Mouse (Mus musculus): ENCODE data around the gene Inhbe.
"Not testable (repeated sequence)": the region's sequence is repeated elsewhere in the genome, so short reads cannot be mapped to it uniquely, and the experiment has no call there.

Gene Inhbe

DNA sequence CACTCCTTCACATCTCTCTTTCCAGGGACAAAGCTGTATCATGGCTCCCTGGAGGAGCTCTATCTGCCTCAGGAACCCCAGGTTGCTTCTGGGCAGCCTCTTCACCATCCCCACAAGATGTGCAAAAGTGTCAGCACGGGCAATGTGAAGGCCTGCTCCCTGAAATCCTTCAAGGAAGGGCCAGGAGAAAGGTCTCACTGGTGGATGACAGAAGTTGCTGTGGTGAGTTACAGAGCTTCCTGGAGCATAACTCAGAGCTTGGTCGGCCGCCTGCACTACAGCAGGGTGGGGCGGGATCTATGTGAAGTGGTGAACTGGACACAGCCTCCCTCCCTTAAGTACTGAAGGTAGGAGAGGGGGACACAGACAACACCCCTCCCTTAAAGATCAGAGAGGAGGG lies 31.5 kb downstream of the Inhbe start:
- no peak for DNase-seq (ENCODE audit: low spot score)

DNA sequence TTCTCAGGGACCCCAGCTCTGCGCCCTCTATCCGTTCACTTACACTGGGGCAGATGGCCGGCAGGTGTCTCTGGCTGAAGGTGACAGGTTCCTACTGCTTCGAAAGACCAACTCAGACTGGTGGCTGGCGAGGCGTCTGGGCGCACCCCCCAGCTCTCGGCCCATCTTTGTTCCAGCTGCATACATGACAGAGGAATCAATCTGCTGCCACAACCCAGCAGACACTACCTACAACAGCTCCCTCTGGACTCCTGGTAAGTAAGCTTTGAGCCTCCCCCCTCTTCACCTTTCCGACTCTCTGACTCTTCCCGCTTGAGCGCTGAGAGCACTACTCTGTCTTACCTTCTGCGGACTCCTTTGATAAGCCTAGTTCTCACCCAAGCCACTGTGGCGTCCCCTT lies 32.0 kb downstream of the Inhbe start:
- no peak for DNase-seq (ENCODE audit: low spot score)

DNA sequence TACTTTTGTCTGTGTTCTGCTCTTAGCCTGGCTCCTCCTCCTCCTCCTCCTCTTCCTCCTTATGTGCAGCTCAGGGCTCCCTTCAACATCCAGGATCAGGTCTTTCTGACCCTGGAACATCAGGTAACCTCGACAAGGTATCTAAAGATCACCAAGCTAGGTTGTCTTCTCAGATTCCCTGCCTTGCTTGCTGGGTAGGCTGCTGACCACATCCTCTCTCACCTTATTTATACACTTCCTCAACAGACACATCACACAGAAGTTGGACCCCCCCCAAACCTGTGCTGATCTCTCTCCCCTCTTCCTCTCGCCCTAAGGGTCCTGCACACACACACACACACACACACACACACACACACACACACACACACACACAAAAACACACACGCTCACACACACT lies 32.6 kb downstream of the Inhbe start, which contains the start of gene Arhgap9:
Gene Arhgap9, plus strand, starts transcription at position 344 of the 400 bp plus-strand sequence.
- no peak for DNase-seq (ENCODE audit: low spot score)

DNA sequence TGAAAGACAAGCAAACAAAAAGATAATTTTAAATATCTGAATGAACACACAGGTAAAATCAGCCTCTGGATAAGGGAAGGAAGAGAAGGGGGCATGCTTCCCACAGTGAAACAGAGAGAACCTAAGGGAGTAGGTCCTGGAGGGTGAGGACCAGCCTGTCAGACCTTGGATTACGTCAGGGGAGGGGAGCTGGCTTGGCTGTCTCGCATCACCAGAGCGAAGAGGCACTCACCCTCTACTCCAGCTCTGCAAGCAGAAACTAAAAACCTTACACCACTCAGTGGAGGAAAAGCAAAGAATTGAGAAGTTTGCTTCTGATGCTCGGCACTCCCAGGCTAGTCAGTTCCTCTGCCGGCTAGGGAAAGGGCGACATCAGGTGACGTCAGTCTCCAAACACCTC lies 34.2 kb downstream of the Inhbe start:
- no peak for DNase-seq (ENCODE audit: low spot score)

DNA sequence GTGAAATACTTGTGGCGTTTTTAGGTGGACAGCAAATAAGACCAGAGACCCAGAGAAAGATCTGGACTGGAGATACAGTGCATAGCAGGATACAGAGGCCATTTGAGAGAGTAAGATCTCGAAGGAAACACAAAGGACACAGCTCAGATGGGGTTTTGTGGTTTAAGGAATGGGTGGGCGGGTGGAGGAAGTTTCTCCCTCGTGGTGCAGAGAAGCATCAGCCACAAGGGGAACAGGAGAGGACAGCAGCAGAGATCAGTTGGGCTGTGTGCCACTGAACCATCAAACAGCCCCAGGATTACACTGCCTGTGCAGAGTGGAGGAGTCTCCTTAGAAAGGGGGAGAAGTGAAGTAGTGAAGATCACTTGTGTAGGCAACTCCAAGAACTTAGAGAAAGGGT lies 36.2 kb downstream of the Inhbe start:
- DNase-seq (ENCODE audit: low spot score): no peak

DNA sequence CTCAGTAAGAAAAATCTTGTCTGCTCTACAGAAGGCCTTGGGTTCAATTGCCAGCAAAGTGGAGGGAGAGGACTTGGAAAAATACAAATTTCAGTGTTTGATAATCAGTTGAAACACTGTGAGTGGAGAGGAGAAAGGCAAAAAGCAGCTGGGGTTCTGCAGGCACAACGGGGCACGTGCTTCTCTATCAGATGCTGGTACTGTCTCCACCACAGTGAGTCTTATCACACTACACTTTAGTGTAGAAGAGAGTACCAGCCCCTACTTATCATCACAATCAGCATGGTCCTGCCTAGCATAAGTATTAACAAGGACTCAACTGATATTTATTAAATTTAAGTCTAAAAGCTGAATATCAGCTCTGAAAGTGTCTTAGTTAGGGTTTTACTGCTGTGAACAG lies 36.9 kb downstream of the Inhbe start:
- no peak for DNase-seq (ENCODE audit: low spot score)

DNA sequence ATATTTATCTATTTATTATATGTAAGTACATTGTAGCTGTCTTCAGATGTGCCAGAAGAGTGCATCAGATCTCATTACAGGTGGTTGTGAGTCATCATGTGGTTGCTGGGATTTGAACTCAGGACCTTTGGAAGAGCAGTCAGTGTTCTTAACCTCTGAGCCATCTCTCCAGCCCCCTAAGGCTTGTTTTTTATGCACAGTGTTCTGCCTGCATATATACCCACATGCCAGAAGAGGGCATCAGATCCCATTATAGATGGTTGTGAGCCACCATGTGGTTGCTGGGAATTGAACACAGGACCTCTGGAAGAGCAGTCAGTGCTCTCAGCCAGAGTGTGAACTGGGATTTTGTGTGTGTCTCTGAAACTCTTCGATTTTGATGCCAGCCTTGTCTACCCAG lies 39.3 kb downstream of the Inhbe start:
- not testable (repeated sequence) for DNase-seq (ENCODE audit: low spot score)

DNA sequence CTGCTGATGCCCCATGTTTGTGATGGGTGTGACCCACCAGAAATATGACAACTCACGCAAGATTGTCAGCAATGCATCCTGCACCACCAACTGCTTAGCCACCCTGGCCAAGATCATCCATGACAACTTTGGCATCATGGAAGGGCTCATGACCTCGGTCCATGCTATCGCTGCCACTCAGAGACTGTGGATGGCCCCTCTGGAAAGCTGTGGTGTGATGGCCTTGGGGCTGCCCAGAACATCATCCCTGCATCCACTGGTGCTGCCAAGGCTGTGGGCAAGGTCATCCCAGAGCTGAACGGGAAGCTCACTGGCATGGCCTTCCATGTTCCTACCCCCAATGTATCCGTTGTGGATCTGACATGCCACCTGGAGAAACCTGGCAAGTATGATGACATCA lies 40.7 kb downstream of the Inhbe start:
- not testable (repeated sequence) for DNase-seq (ENCODE audit: low spot score)

DNA sequence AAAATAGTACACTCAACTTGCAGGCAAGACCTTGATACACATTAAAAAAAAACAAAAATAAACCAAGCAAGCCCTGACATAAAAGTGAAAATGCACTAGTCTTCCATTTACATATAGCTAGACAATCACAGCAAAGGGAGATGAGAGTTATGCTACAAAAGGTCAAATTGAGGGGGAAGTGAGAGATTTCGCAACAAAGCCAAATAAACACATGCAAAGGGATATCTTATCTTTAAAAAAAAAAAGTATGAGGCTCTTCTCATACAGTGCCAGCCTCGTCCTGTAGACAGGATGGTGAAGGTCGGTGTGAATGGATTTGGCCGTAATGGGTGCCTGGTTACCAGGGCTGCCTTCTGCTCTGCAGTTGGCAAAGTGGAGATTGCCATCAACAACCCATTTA lies 41.4 kb downstream of the Inhbe start:
- DNase-seq (ENCODE audit: low spot score): no peak

DNA sequence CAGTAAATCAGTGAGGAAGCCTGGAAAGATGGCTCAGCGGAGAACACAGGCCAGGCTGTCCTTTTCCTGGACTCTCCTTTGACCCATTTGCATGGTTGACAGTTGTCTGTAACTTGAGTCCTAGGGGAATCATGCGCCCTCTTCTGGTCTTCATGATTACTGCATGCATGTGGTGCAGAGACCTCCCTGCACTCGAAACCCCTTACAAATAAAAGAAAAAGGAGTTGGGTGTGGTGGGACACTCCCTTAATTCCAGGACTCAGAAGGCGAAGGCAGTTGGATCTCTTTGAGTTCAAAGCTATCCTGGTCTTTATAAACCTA lies 41.9 kb downstream of the Inhbe start:
- DNase-seq (ENCODE audit: low spot score): peak; percentile 81

DNA sequence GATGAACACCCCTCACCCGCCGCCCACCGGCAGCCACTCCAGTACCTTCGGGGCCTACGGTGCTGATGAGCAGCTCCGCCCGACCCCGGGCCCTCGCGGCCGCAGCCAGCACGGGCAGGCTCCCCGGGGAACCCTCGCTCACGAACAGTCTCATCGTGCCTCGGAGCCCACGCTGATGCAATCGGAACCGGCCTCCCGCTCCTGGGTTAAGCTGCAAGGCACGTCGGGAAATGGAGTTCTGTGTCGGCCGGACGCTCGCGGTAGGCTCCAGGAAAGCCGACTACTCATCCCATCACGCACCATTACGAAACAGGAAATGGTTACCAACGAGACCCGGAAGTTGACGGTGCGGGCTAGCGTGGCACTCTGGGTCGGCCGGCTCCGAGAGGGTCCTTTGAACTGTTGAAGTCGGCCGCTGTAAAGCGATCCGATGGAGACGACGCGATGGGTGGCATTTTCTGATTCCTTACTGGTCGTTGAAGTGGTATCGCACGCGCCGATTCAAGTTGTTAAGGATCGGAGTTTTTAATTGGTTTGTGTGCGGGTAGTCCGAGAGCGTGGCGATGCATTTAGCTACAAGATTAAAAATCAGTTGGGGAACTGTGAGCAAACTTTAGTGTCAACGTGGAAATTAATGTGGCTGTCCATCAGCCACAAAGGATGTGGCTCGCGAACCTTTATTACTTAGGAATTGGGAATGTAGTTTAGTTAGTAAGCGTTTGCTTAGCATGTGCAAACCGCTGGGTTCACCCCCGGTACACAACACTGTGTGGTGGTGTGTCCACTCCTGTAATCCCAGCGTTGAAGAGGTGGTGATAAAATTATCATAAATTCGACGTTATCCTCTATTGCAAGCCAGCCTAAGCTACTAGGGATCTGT lies 42.5 kb downstream of the Inhbe start, which contains the start of gene Mars:
Gene Mars, minus strand, starts transcription at position 311 of the 880 bp plus-strand sequence.
- peak; percentile 94 for DNase-seq (ENCODE audit: low spot score)

DNA sequence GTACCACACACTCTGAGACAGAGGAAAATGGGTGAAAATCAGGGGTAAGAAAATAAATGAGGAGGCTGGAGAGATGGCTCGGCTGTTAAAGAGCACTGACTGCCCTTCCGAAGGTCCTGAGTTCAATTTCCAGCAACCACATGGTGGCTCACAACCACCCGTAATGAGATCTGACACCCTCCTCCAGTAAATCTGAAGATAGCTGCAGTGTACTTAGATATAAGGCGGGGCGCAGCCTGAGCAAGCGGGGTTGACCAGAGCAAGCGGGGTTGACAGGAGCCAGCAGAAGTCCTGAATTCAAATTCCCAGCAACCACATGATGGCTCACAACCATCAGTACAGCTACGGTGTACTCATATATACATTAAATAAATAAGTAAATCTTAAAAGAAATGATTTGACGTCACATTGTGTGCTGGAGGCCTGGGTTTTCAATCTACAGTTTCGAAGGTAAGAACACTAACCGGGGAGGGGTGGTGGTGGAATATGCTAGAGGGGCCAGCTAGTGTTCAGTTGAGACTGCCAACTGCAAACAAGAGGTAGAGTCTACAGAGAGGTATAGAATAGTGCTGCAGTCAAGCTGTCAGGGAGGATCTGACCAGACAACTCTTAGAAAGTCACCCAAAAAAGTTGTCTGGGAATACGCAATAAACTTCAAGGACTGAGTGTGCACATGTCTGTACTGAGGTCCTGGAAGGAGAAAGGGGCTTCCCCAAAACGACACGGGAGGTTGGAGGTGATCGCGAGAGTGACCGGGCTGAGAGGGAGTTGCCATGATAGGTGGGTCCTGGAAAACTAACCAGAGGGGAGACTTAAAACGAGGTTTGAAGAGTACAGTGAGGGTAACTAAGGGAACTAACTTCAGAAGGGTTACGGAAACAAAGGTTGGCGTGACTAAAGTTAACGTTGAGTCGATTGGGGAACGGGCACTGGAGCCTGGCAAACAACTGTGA lies 43.4 kb downstream of the Inhbe start:
- no peak for DNase-seq (ENCODE audit: low spot score)

DNA sequence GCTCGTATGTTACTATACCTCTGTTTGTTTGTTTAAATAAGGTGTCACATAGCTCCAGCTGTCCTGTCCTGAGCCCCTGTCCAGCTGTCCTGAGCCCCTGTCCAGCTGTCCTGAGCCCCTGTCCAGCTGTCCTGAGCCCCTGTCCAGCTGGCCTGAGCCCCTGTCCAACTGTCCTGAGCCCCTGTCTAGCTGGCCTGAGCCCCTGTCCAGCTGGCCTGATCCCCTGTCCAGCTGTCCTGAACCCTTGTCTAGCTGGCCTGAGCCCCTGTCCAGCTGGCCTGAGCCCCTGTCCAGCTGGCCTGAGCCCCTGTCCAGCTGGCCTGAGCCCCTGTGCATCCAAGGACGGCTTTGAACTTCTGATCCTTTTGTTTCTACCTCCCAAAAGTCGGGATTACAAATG lies 45.0 kb downstream of the Inhbe start:
- DNase-seq (ENCODE audit: low spot score): not testable (repeated sequence)

DNA sequence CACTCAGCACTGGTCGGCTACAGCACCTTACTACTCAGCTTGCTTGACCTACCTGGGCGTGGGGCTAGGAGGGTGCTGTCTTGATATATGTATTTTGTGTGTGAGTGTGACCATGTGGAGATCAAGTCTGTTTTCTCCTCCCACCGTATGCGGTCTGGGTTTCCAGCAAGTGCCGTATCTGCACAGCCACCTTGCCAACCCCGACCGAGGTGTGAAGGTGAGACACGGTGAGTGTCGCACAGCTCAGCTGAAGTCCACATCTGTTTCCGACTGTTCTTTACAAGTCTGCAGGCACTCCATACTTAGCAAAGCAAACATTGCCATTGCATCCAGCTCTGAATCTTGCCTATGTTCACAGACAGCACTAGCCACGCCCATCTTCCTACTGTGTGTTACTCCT lies 51.1 kb downstream of the Inhbe start:
- DNase-seq (ENCODE audit: low spot score): no peak

DNA sequence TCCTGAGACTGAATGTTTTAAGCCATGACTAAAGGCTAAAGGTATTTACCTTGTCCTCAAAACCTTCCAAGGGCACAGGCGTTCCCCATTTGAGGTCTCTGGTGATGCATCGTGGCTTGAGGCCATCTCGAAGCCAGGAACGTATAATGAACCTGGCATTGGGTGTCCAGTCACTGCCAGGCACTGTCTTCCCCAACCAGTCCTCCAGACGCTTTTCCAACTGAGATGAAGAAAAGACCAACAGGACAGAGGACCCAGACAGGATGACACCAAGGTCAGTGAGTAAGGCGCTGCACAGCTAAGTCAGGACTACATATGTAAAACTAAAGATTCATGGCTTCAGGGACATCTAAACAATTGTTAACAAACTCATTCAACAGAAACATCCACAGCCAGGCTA lies 53.9 kb downstream of the Inhbe start:
- DNase-seq (ENCODE audit: low spot score): no peak
